Mouse (Mus musculus) lung, embryonic 15.5 days (tissue): ENCODE measurements around the gene Pinlyp. TPM values are rescaled to one million over a fixed set of nuclear protein-coding genes. Genes with fewer than 3 reads are reported as not detected.
"Not testable (repeated sequence)": the region's sequence is repeated elsewhere in the genome, so short reads cannot be mapped to it uniquely, and the experiment has no call there.

Source experiments
- ATAC-seq: fragments of 200-750 bp; cut with Nextera tagmentation; 2 replicates; pipeline ENCODE4 v1.8.0; 2017; ENCODE audit warnings: moderate number of reproducible peaks, borderline replicate concordance; ENCODE audit not compliant: low FRiP score, low TSS enrichment; ENCODE audit errors: extremely low read depth
- H3K27ac ChIP-seq: fragments of 300-500 bp; sonication (generic); 2 replicates; pipeline ENCODE4 v1.5.1; 2015; ENCODE audit warnings: moderate library complexity, mild to moderate bottlenecking, inconsistent platforms
- H3K27me3 ChIP-seq: fragments of 300-500 bp; sonication (generic); 2 replicates; pipeline ENCODE4 v1.6.1; 2015; ENCODE audit warnings: inconsistent platforms
- H3K36me3 ChIP-seq: fragments of 300-500 bp; sonication (generic); 2 replicates; pipeline ENCODE4 v1.6.1; 2015; ENCODE audit warnings: inconsistent platforms
- H3K4me1 ChIP-seq: fragments of 300-500 bp; sonication (generic); 2 replicates; pipeline ENCODE4 v1.6.1; 2015; ENCODE audit warnings: inconsistent platforms
- H3K4me2 ChIP-seq: fragments of 300-500 bp; sonication (generic); 2 replicates; pipeline ENCODE4 v1.6.1; 2015; ENCODE audit warnings: inconsistent platforms, mild to moderate bottlenecking, moderate library complexity
- H3K4me3 ChIP-seq: fragments of 300-500 bp; sonication (generic); 2 replicates; pipeline ENCODE4 v1.5.1; 2015; ENCODE audit warnings: mild to moderate bottlenecking, inconsistent platforms
- H3K9ac ChIP-seq: fragments of 300-500 bp; sonication (generic); 2 replicates; pipeline ENCODE4 v1.6.1; 2015; ENCODE audit warnings: inconsistent platforms
- H3K9me3 ChIP-seq: fragments of 300-500 bp; sonication (generic); 2 replicates; pipeline ENCODE4 v1.6.1; 2016; ENCODE audit warnings: inconsistent platforms
- WGBS: fragments of 180-500 bp; shearing (Covaris S2); methylation state at CpG from one replicate; pipeline ENCODE4 v1.1.7; 2015; 5-methylcytosine and 5-hydroxymethylcytosine counted together
- polyA plus RNA-seq: library from polyadenylated mRNA; unstranded; fragments of >200 nt; fragmentation: Nextera tagmentation; extraction: Ambion mirVana; gene quantifications from 2 replicates; pipeline ENCODE4 v1.2.1, GENCODE M21; 2015

Pinlyp gene
- polyA plus RNA-seq, 1 experiment from 2014 or later, result 0.54 TPM

- peaks cover 28% of the 10 kb centered on the region for H3K36me3 ChIP-seq
- WGBS, result 83% methylated on average over 28 of the region's 28 CpGs
- no peak for ATAC-seq
These were observed 12.8 kb downstream of the Pinlyp start for GRCm38 (mm10) chr7:24533031-24533571.

GRCm38 (mm10) chr7:24531211-24531971 is 14.5 kb downstream of the Pinlyp start:
- Histone ChIP-seq H3K27ac (peak overlapping the region; percentile 82), H3K4me2 (peak overlapping the region; percentile 93), H3K27me3 (no peaks in the 10 kb centered on the region), H3K4me1 (peaks cover 24% of the 10 kb centered on the region), H3K9me3 (no peaks in the 10 kb centered on the region), H3K36me3 (peaks cover 27% of the 10 kb centered on the region), H3K4me3 (peak overlapping the region; percentile 58), H3K9ac (peak overlapping the region; percentile 82)
- peak; percentile 60; the same call in 1 of the 2 replicates for ATAC-seq
- under 1% methylated on average over 43 of the region's 43 CpGs for whole genome bisulfite sequencing

More at GRCm38 (mm10) chr7:24533031-24533571, 12.8 kb downstream of the Pinlyp start:
- no peaks in the 10 kb centered on the region for H3K27me3 ChIP-seq
- H3K9ac ChIP-seq, result no peak overlapping the region
- no peak overlapping the region for H3K4me3 ChIP-seq
- no peak overlapping the region for H3K4me2 ChIP-seq
- H3K9me3 ChIP-seq, result no peaks in the 10 kb centered on the region
- H3K4me1 ChIP-seq, result peaks cover 24% of the 10 kb centered on the region
- H3K27ac ChIP-seq, result no peak overlapping the region

GRCm38 (mm10) chr7:24530062-24530931 is 15.6 kb downstream of the Pinlyp start, which contains the start of gene Irgq:
TSS of gene Irgq (plus strand) at chr7:24530689.
- peak within 1 kb of the TSS; percentile 58 for H3K4me3 ChIP-seq
- ATAC-seq, result peak; percentile 94
- H3K9me3 ChIP-seq, result no peaks in the 10 kb centered on the region
- peak within 1 kb of the TSS; percentile 93 for H3K4me2 ChIP-seq
- H3K4me1 ChIP-seq, result peaks cover 24% of the 10 kb centered on the region
- peak within 1 kb of the TSS; percentile 84 for H3K27ac ChIP-seq
- H3K27me3 ChIP-seq, result no peaks in the 10 kb centered on the region
- peaks cover 21% of the 10 kb centered on the region for H3K36me3 ChIP-seq
- under 1% methylated on average over 44 of the region's 44 CpGs for WGBS
- peak within 1 kb of the TSS; percentile 82 for H3K9ac ChIP-seq

GRCm38 (mm10) chr7:24529580-24529979 is 16.3 kb downstream of the Pinlyp start:
- H3K36me3 ChIP-seq, result peaks cover 16% of the 10 kb centered on the region
- peak overlapping the region; percentile 58 for H3K9ac ChIP-seq
- peak overlapping the region; percentile 72 for H3K4me2 ChIP-seq
- H3K9me3 ChIP-seq, result no peaks in the 10 kb centered on the region
- no peak overlapping the region for H3K27ac ChIP-seq
- 50% methylated on average over 11 of the region's 11 CpGs for WGBS
- peak overlapping the region; percentile 58 for H3K4me3 ChIP-seq
- no peaks in the 10 kb centered on the region for H3K27me3 ChIP-seq
- H3K4me1 ChIP-seq, result peaks cover 24% of the 10 kb centered on the region
- no peak for ATAC-seq

GRCm38 (mm10) chr7:24528861-24529260 is 17.1 kb downstream of the Pinlyp start:
- peaks cover 24% of the 10 kb centered on the region for H3K4me1 ChIP-seq
- WGBS, result 87% methylated on average over 11 of the region's 11 CpGs
- no peaks in the 10 kb centered on the region for H3K9me3 ChIP-seq
- 0 out of 2 replicates have a peak overlapping the region, but pooled peaks have one; percentile 72 for H3K4me2 ChIP-seq
- no peak overlapping the region for H3K27ac ChIP-seq
- peaks cover 8% of the 10 kb centered on the region for H3K36me3 ChIP-seq
- no peaks in the 10 kb centered on the region for H3K27me3 ChIP-seq
- no peak overlapping the region for H3K4me3 ChIP-seq
- H3K9ac ChIP-seq, result no peak overlapping the region
- no peak for ATAC-seq

GRCm38 (mm10) chr7:24525686-24526420 is 20.1 kb downstream of the Pinlyp start:
- 80% methylated on average over 12 of the region's 12 CpGs for WGBS
- H3K27ac ChIP-seq, result no peak overlapping the region
- no peak overlapping the region for H3K4me2 ChIP-seq
- H3K36me3 ChIP-seq, result no peaks in the 10 kb centered on the region
- no peak overlapping the region for H3K4me3 ChIP-seq
- peaks cover 8% of the 10 kb centered on the region for H3K4me1 ChIP-seq
- no peak for ATAC-seq
- no peaks in the 10 kb centered on the region for H3K9me3 ChIP-seq
- no peak overlapping the region for H3K9ac ChIP-seq
- H3K27me3 ChIP-seq, result no peaks in the 10 kb centered on the region

GRCm38 (mm10) chr7:24524978-24525377 is 20.9 kb downstream of the Pinlyp start:
- Histone ChIP-seq H3K4me2 (no peak overlapping the region), H3K4me1 (peaks cover 8% of the 10 kb centered on the region), H3K27ac (no peak overlapping the region), H3K9ac (no peak overlapping the region), H3K36me3 (no peaks in the 10 kb centered on the region), H3K9me3 (no peaks in the 10 kb centered on the region), H3K27me3 (no peaks in the 10 kb centered on the region), H3K4me3 (no peak overlapping the region)
- WGBS, result 71% methylated on average over 6 of the region's 6 CpGs
- no peak for ATAC-seq

- Histone ChIP-seq H3K4me1 (no peaks in the 10 kb centered on the region), H3K4me3 (no peak overlapping the region), H3K9ac (no peak overlapping the region), H3K9me3 (no peaks in the 10 kb centered on the region), H3K27me3 (no peaks in the 10 kb centered on the region), H3K36me3 (no peaks in the 10 kb centered on the region), H3K27ac (no peak overlapping the region), H3K4me2 (no peak overlapping the region)
- ATAC-seq, result no peak
- 83% methylated on average over 6 of the region's 6 CpGs for WGBS
These were observed 22.2 kb downstream of the Pinlyp start for GRCm38 (mm10) chr7:24523723-24524122.

GRCm38 (mm10) chr7:24522805-24523204 is 23.1 kb downstream of the Pinlyp start:
- ATAC-seq, result no peak
- Histone ChIP-seq H3K27ac (no peak overlapping the region), H3K4me1 (no peaks in the 10 kb centered on the region), H3K27me3 (no peaks in the 10 kb centered on the region), H3K36me3 (no peaks in the 10 kb centered on the region), H3K4me3 (no peak overlapping the region), H3K4me2 (no peak overlapping the region), H3K9ac (no peak overlapping the region), H3K9me3 (no peaks in the 10 kb centered on the region)
- WGBS, result 48% methylated on average over 5 of the region's 5 CpGs

GRCm38 (mm10) chr7:24520054-24520453 is 25.9 kb downstream of the Pinlyp start:
- WGBS, result 83% methylated on average over 10 of the region's 10 CpGs
- not testable (repeated sequence) for H3K27me3 ChIP-seq, ATAC-seq, H3K36me3 ChIP-seq, H3K4me2 ChIP-seq, H3K9me3 ChIP-seq, H3K9ac ChIP-seq, H3K27ac ChIP-seq, H3K4me1 ChIP-seq, H3K4me3 ChIP-seq

GRCm38 (mm10) chr7:24519130-24519529 is 26.8 kb downstream of the Pinlyp start:
- no peak for ATAC-seq
- Histone ChIP-seq H3K27ac (no peak overlapping the region), H3K4me2 (no peak overlapping the region), H3K4me3 (no peak overlapping the region), H3K36me3 (peaks cover 5% of the 10 kb centered on the region; the same call in 1 of the 2 replicates), H3K4me1 (no peaks in the 10 kb centered on the region), H3K9me3 (no peaks in the 10 kb centered on the region), H3K27me3 (no peaks in the 10 kb centered on the region), H3K9ac (no peak overlapping the region)
- WGBS, result 54% methylated on average over 3 of the region's 3 CpGs
